Mouse (Mus musculus) embryonic fibroblast, embryonic 13.5 days (primary cell): ENCODE results near the gene Galnt10.

Source experiments
- CTCF ChIP-seq: IDR thresholded peaks from 2 replicates; pipeline ENCODE4 v1.5.1; 2011; ENCODE audit warnings: mild to moderate bottlenecking, control low read depth, low read length, moderate library complexity, borderline replicate concordance; ENCODE audit not compliant: insufficient read depth
- POLR2A ChIP-seq: IDR thresholded peaks from 2 replicates; pipeline ENCODE4 v1.6.1; 2011; ENCODE audit warnings: low read depth, mild to moderate bottlenecking, control low read depth, low read length, moderate library complexity

GRCm38 (mm10) chr11:57778349-57778748 is 133.1 kb downstream of the Galnt10 start:
- TF ChIP-seq POLR2A (no peak), CTCF (peak; percentile 70)
